Mouse (Mus musculus) intestine, embryonic 15.5 days (tissue): Measurements from ENCODE around the gene Luc7l3. TPM values are rescaled to one million over a fixed set of nuclear protein-coding genes. Genes with fewer than 3 reads are reported as not detected.

Source experiments
- ATAC-seq: fragments of 200-750 bp; cut with Nextera tagmentation; 2 replicates; pipeline ENCODE4 v1.8.0; 2017; ENCODE audit warnings: moderate TSS enrichment, moderate library complexity
- H3K27ac ChIP-seq: fragments of 300-500 bp; sonication (generic); 2 replicates; pipeline ENCODE4 v1.5.1; 2015; ENCODE audit warnings: mild to moderate bottlenecking, inconsistent platforms
- H3K27me3 ChIP-seq: fragments of 300-500 bp; sonication (generic); replicated peaks from 2 replicates; pipeline ENCODE4 v1.6.1; 2015; ENCODE audit warnings: inconsistent platforms
- H3K36me3 ChIP-seq: fragments of 300-500 bp; sonication (generic); 2 replicates; pipeline ENCODE4 v1.6.1; 2015; ENCODE audit warnings: inconsistent platforms
- H3K4me1 ChIP-seq: fragments of 300-500 bp; sonication (generic); replicated peaks from 2 replicates; pipeline ENCODE4 v1.6.1; 2015; ENCODE audit warnings: inconsistent platforms
- H3K4me2 ChIP-seq: fragments of 300-500 bp; sonication (generic); replicated peaks from 2 replicates; pipeline ENCODE4 v1.6.1; 2015; ENCODE audit warnings: mild to moderate bottlenecking, inconsistent platforms
- H3K4me3 ChIP-seq: fragments of 300-500 bp; sonication (generic); replicated peaks from 2 replicates; pipeline ENCODE4 v1.5.1; 2015; ENCODE audit warnings: inconsistent platforms
- H3K9ac ChIP-seq: fragments of 300-500 bp; sonication (generic); 2 replicates; pipeline ENCODE4 v1.6.1; 2015; ENCODE audit warnings: inconsistent platforms
- H3K9me3 ChIP-seq: fragments of 300-500 bp; sonication (generic); 2 replicates; pipeline ENCODE4 v1.6.1; 2016; ENCODE audit warnings: inconsistent platforms
- WGBS: fragments of 180-500 bp; shearing (Covaris S2); methylation state at CpG from one replicate; pipeline ENCODE4 v1.1.7; 2015; 5-methylcytosine and 5-hydroxymethylcytosine counted together
- polyA plus RNA-seq: library from polyadenylated mRNA; unstranded; fragments of >200 nt; fragmentation: Nextera tagmentation; extraction: Ambion mirVana; gene quantifications from 2 replicates; pipeline ENCODE4 v1.2.1, GENCODE M21; 2015

The Luc7l3 gene
- polyA plus RNA-seq, 1 experiment from 2014 or later, result 103 TPM

GRCm38 (mm10) chr11:94332726-94333125 is 10.9 kb upstream of the Luc7l3 start:
- H3K9ac ChIP-seq, result no peak overlapping the region
- H3K27me3 ChIP-seq, result no peaks in the 10 kb centered on the region
- no peak for ATAC-seq
- no peak overlapping the region for H3K27ac ChIP-seq
- H3K9me3 ChIP-seq, result no peaks in the 10 kb centered on the region
- peaks cover 9% of the 10 kb centered on the region for H3K4me1 ChIP-seq
- H3K4me2 ChIP-seq, result no peak overlapping the region
- 75% methylated on average over 6 of the region's 6 CpGs for WGBS
- peaks cover 8% of the 10 kb centered on the region; the same call in 1 of the 2 replicates for H3K36me3 ChIP-seq
- H3K4me3 ChIP-seq, result no peak overlapping the region

DNA sequence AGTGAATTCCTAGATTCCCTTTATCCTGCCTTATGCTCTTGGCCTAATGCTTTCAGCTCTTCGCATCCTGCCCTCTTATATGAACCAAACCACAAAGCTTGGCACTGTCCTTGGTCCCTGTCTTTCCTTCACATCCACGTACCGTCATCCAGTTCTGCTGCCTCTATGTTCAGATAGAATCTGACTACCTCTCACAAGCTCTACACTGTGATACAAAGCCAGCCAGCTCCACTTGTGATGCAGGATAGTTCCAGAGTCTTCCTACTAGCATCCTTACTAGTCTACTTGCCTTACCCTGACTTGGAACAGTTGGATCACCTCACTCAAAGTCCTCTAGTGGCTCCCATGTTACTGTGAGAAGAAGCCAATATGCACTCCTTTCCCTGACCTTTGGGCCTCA is 8.4 kb upstream of the Luc7l3 start:
- Histone ChIP-seq H3K4me3 (no peak overlapping the region), H3K27ac (peak overlapping the region; percentile 79), H3K9ac (no peak overlapping the region), H3K27me3 (no peaks in the 10 kb centered on the region), H3K36me3 (peaks cover 1% of the 10 kb centered on the region; the same call in 1 of the 2 replicates), H3K4me1 (peaks cover 15% of the 10 kb centered on the region), H3K9me3 (no peaks in the 10 kb centered on the region), H3K4me2 (peak overlapping the region; percentile 7; the same call in 1 of the 2 replicates)
- ATAC-seq, result no peak
- WGBS, result 93% methylated on average over 3 of the region's 3 CpGs

DNA sequence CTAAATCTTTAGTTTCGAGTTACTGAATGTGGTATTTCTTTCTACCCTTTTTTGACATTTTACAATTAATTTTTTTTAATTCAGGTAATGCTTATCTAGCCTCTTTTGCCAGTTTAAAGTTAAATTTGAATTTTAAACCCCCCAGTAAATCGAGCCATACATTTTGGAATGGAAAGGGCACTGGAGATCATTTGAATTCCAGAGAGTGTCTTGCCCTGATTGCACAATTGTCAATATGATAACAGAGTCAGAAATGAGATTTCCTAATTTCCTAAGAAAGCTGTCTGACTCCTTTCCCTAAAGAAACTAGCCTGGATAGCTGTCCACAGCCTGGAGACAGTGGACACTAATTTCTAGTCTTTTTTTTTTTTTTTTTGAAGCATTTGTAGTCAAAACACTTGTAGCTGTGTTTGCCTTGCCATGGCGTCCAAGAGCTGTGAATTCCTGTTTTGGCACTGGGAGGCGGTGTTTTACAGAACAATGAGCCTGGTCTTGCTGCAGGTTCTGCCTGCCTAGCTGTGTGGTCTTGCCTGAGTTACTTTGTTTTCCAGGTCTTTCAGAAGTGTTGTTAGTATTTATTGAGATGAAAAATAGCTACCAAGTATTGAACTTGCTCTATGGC is 7.6 kb upstream of the Luc7l3 start:
- 55% methylated on average over 4 of the region's 4 CpGs for WGBS
- H3K4me2 ChIP-seq, result peak overlapping the region; percentile 77
- H3K9me3 ChIP-seq, result no peaks in the 10 kb centered on the region
- no peak overlapping the region for H3K27ac ChIP-seq
- ATAC-seq, result no peak
- H3K9ac ChIP-seq, result no peak overlapping the region
- H3K4me3 ChIP-seq, result no peak overlapping the region
- no peaks in the 10 kb centered on the region for H3K27me3 ChIP-seq
- peaks cover 15% of the 10 kb centered on the region for H3K4me1 ChIP-seq
- no peaks in the 10 kb centered on the region for H3K36me3 ChIP-seq

DNA sequence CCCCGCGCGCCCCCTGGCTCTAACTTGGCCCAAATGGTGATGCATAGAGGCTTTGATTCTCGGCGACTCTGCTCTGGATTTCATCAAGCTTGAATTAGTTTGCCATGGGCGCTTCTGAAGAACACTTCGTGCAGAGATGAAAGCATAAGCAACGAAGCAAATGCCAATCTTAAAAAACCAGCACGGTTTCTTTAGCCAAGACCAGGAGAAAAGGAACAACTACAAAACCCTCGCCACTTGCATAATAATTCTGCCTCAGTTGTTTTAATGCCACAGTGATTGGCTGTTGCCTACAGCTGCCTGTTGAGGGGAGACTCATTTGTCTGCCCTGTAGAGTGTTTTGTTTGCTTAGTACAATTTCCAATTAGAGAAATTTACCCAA is 6.8 kb upstream of the Luc7l3 start:
- WGBS, result 3% methylated on average over 10 of the region's 10 CpGs
- Histone ChIP-seq H3K9ac (peak overlapping the region; percentile 93), H3K36me3 (no peaks in the 10 kb centered on the region), H3K27me3 (no peaks in the 10 kb centered on the region), H3K4me1 (peaks cover 15% of the 10 kb centered on the region), H3K4me3 (peak overlapping the region; percentile 78), H3K9me3 (no peaks in the 10 kb centered on the region), H3K27ac (peak overlapping the region; percentile 98), H3K4me2 (peak overlapping the region; percentile 77)
- no peak; the same call in 1 of the 2 replicates for ATAC-seq

- Histone ChIP-seq H3K4me3 (peak within 1 kb of the TSS; percentile 78), H3K36me3 (no peaks in the 10 kb centered on the region), H3K27ac (peak within 1 kb of the TSS; percentile 98), H3K27me3 (no peaks in the 10 kb centered on the region), H3K9ac (peak within 1 kb of the TSS; percentile 93), H3K4me1 (peaks cover 15% of the 10 kb centered on the region), H3K9me3 (no peaks in the 10 kb centered on the region), H3K4me2 (peak within 1 kb of the TSS; percentile 77)
- WGBS, result under 1% methylated on average over 62 of the region's 78 CpGs
- ATAC-seq, result peak; percentile 89
Measured at GRCm38 (mm10) chr11:94327693-94328643, 6.2 kb upstream of the Luc7l3 start, which contains the start of gene Ankrd40. Gene Ankrd40, plus strand, starts transcription at chr11:94328001.

DNA sequence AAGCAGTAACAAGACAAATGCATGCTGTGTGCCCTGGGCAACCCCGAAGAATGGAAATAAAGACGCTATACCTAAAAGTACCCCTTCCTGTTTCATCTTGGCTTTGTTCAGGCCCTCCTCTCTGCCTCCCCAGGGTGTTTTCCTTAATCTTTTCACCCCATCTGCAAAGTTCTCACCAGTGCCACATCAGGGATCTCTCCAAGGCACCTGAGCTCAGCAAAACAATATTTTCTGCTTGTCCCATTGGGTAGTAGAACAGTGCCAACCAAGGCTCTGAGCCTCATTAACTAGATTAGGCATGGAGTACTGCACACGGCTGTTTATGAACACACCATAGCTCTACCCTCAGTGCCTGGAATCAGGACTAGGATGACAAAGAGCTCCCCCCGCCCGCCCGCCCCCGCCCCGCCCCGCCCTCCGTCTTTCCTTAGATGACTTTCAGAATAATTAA is 5.2 kb upstream of the Luc7l3 start:
- Histone ChIP-seq H3K36me3 (no peaks in the 10 kb centered on the region), H3K27ac (peak overlapping the region; percentile 98), H3K4me2 (peak overlapping the region; percentile 77), H3K4me3 (peak overlapping the region; percentile 18), H3K9me3 (no peaks in the 10 kb centered on the region), H3K9ac (peak overlapping the region; percentile 34), H3K27me3 (no peaks in the 10 kb centered on the region), H3K4me1 (peaks cover 15% of the 10 kb centered on the region)
- 4% methylated on average over 10 of the region's 10 CpGs for WGBS
- no peak for ATAC-seq

DNA sequence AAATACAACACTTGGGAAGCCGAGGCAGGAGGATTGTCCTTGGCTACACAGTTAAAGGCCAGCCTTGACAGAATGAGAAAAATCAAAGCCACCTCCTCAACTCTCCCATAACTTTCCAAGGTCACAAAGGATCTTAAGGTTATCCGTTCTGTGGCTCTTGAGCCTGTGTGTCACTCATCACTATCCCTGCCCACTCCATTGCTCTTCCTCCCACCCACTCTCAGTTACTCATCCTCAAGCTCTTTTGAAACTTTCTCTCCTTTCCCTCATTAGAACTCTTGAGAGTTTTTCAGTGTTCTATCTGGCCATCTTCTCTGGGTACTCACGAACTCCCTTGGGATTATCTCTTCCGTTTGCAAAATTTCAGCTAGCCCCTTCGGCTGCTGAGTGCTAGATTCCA is 2.8 kb upstream of the Luc7l3 start:
- Histone ChIP-seq H3K27me3 (no peaks in the 10 kb centered on the region), H3K9me3 (no peaks in the 10 kb centered on the region), H3K4me3 (no peak overlapping the region), H3K4me2 (no peak overlapping the region), H3K9ac (no peak overlapping the region), H3K4me1 (peaks cover 11% of the 10 kb centered on the region), H3K36me3 (no peaks in the 10 kb centered on the region), H3K27ac (no peak overlapping the region)
- ATAC-seq, result no peak
- 90% methylated on average over 5 of the region's 5 CpGs for WGBS

GRCm38 (mm10) chr11:94323271-94323925 is 1.6 kb upstream of the Luc7l3 start:
- 80% methylated on average over 5 of the region's 5 CpGs for WGBS
- peaks cover 10% of the 10 kb centered on the region for H3K4me1 ChIP-seq
- ATAC-seq, result no peak
- no peak overlapping the region for H3K4me2 ChIP-seq
- no peak overlapping the region for H3K27ac ChIP-seq
- H3K27me3 ChIP-seq, result no peaks in the 10 kb centered on the region
- H3K9ac ChIP-seq, result no peak overlapping the region
- no peaks in the 10 kb centered on the region for H3K36me3 ChIP-seq
- H3K9me3 ChIP-seq, result no peaks in the 10 kb centered on the region
- H3K4me3 ChIP-seq, result no peak overlapping the region

- H3K27me3 ChIP-seq, result no peaks in the 10 kb centered on the region
- no peaks in the 10 kb centered on the region for H3K9me3 ChIP-seq
- H3K4me1 ChIP-seq, result peaks cover 14% of the 10 kb centered on the region
- H3K9ac ChIP-seq, result peak overlapping the region; percentile 100
- H3K4me3 ChIP-seq, result peak overlapping the region; percentile 100
- H3K27ac ChIP-seq, result peak overlapping the region; percentile 97
- no peaks in the 10 kb centered on the region for H3K36me3 ChIP-seq
- peak overlapping the region; percentile 61 for H3K4me2 ChIP-seq
- WGBS, result 30% methylated on average over 5 of the region's 5 CpGs
- no peak for ATAC-seq
Measured at GRCm38 (mm10) chr11:94322636-94323035, 848 bp upstream of the Luc7l3 start.

GRCm38 (mm10) chr11:94320969-94321930 is 538 bp downstream of the Luc7l3 start:
- under 1% methylated on average over 67 of the region's 67 CpGs for WGBS
- Histone ChIP-seq H3K4me3 (peak overlapping the region; percentile 100), H3K9ac (peak overlapping the region; percentile 100), H3K4me1 (peaks cover 15% of the 10 kb centered on the region), H3K27me3 (no peaks in the 10 kb centered on the region), H3K27ac (peak overlapping the region; percentile 97), H3K36me3 (no peaks in the 10 kb centered on the region), H3K4me2 (peak overlapping the region; percentile 65), H3K9me3 (no peaks in the 10 kb centered on the region)
- peak; percentile 71 for ATAC-seq

GRCm38 (mm10) chr11:94318056-94318455 is 3.7 kb downstream of the Luc7l3 start:
- H3K27ac ChIP-seq, result no peak overlapping the region
- WGBS, result 85% methylated on average over 5 of the region's 5 CpGs
- H3K4me2 ChIP-seq, result no peak overlapping the region
- ATAC-seq, result no peak
- no peaks in the 10 kb centered on the region for H3K27me3 ChIP-seq
- H3K4me3 ChIP-seq, result no peak overlapping the region
- no peak overlapping the region for H3K9ac ChIP-seq
- no peaks in the 10 kb centered on the region for H3K36me3 ChIP-seq
- peaks cover 28% of the 10 kb centered on the region for H3K4me1 ChIP-seq
- H3K9me3 ChIP-seq, result no peaks in the 10 kb centered on the region
